Mouse (Mus musculus): ENCODE results near the gene Man2b1.

DNA sequence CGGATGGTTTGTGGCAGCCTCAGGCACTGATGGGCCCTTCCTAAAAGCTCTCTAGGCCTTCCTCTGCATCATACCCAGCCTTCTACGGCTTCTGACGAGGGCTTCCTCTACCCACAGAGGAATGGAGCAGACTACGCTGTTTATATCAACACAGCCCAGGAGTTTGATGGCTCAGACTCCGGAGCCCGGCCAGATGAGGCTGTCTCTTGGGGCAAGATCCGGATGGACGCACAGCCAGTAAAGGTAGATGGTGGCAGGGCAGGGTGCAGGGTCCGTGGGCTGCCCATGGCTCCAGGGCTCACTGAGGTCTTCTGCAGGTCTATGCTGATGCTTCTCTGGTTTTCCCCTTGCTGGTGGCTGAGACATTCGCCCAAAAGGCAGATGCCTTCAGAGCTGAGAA lies 8.5 kb upstream of the Man2b1 start:
- TF ChIP-seq GATA1 (IDR thresholded peaks at IDR 0.05; ENCODE audit: borderline replicate concordance, low read length) (no peak), CTCF (IDR thresholded peaks at IDR 0.05; ENCODE audit: low read depth, low read length) (no peak), TAL1 (conservative IDR thresholded peaks at IDR 0.05; ENCODE audit: low read depth, low read length) (no peak), POLR2AphosphoS5 (IDR thresholded peaks at IDR 0.05; ENCODE audit: insufficient replicate concordance, low read depth, low read length) (no peak), GATA2 (IDR thresholded peaks at IDR 0.05; ENCODE audit: borderline replicate concordance, low read depth, low read length) (no peak)

Measured in G1E (cell line).